Mouse (Mus musculus): ENCODE data around the gene Isg20.

Isg20 gene

GRCm38 (mm10) chr7:78912974-78913474 is at the start of gene Isg20:
Gene Isg20 (plus strand): TSS chr7:78913424.
- no peak for DNase-seq (ENCODE audit: low spot score in 2 of 2)

GRCm38 (mm10) chr7:78863796-78864445 is 49.3 kb upstream of the Isg20 start:
- no peak for DNase-seq (ENCODE audit: low spot score in 2 of 2)

- DNase-seq (ENCODE audit: low spot score in 2 of 2): no peak
Measured at GRCm38 (mm10) chr7:78864446-78864802, 48.8 kb upstream of the Isg20 start.

- DNase-seq (ENCODE audit: low spot score in 2 of 2): no peak
Measured at GRCm38 (mm10) chr7:78865212-78865949, 47.8 kb upstream of the Isg20 start.

GRCm38 (mm10) chr7:78868731-78869130 is 44.5 kb upstream of the Isg20 start:
- no peak for DNase-seq (ENCODE audit: low spot score in 2 of 2)

GRCm38 (mm10) chr7:78872366-78872765 is 40.9 kb upstream of the Isg20 start:
- DNase-seq (ENCODE audit: low spot score in 2 of 2): no peak

- DNase-seq (ENCODE audit: low spot score in 2 of 2): no peak
Measured at GRCm38 (mm10) chr7:78872831-78873230, 40.4 kb upstream of the Isg20 start.

- DNase-seq (ENCODE audit: low spot score in 2 of 2): no peak
Measured at GRCm38 (mm10) chr7:78881607-78882468, 31.4 kb upstream of the Isg20 start.

GRCm38 (mm10) chr7:78882469-78882837 is 30.8 kb upstream of the Isg20 start:
- DNase-seq (ENCODE audit: low spot score in 2 of 2): peak; percentile 32 to 42

- DNase-seq (ENCODE audit: low spot score in 2 of 2): no peak
Measured at GRCm38 (mm10) chr7:78883016-78883725, 30.1 kb upstream of the Isg20 start.

GRCm38 (mm10) chr7:78883726-78884060 is 29.5 kb upstream of the Isg20 start:
- no peak for DNase-seq (ENCODE audit: low spot score in 2 of 2)

GRCm38 (mm10) chr7:78884139-78884538 is 29.1 kb upstream of the Isg20 start:
- no peak for DNase-seq (ENCODE audit: low spot score in 2 of 2)

- no peak for DNase-seq (ENCODE audit: low spot score in 2 of 2)
Measured at GRCm38 (mm10) chr7:78885404-78885803, 27.8 kb upstream of the Isg20 start.

GRCm38 (mm10) chr7:78886496-78886895 is 26.7 kb upstream of the Isg20 start:
- no peak for DNase-seq (ENCODE audit: low spot score in 2 of 2)

- DNase-seq (ENCODE audit: low spot score in 2 of 2): no peak
Measured at GRCm38 (mm10) chr7:78887431-78887842, 25.8 kb upstream of the Isg20 start.

GRCm38 (mm10) chr7:78890641-78891040 is 22.6 kb upstream of the Isg20 start:
- DNase-seq (ENCODE audit: low spot score in 2 of 2): peak; percentile 95 to 97

- no peak for DNase-seq (ENCODE audit: low spot score in 2 of 2)
Measured at GRCm38 (mm10) chr7:78893917-78894316, 19.3 kb upstream of the Isg20 start.

GRCm38 (mm10) chr7:78895021-78895652 is 18.1 kb upstream of the Isg20 start:
- DNase-seq (ENCODE audit: low spot score in 2 of 2): no peak

GRCm38 (mm10) chr7:78895653-78896333 is 17.4 kb upstream of the Isg20 start, which contains the start of gene Aen:
Gene Aen (plus strand): TSS chr7:78895854.
- DNase-seq (ENCODE audit: low spot score in 2 of 2): peak; percentile 89 to 95

GRCm38 (mm10) chr7:78897567-78897966 is 15.7 kb upstream of the Isg20 start:
- no peak for DNase-seq (ENCODE audit: low spot score in 2 of 2)

All from cerebellum, postnatal 4 days (tissue).